Mouse (Mus musculus) CH12.LX (cell line): ENCODE data around the gene Ccdc167.

ENCODE experiments used
- CTCF ChIP-seq, 2 experiments: IDR thresholded peaks in 1 of 2; conservative IDR thresholded peaks in 1 of 2; 2 replicates each; pipeline ENCODE4 v1.5.1; 2011 to 2012; ENCODE audit warnings: low read depth in 2 of 2, low read length in 2 of 2, improper control_type of control experiment in 1 of 2, inconsistent platforms in 1 of 2, mild to moderate bottlenecking in 1 of 2, moderate library complexity in 1 of 2
- E2F4 ChIP-seq: IDR thresholded peaks from 2 replicates; pipeline ENCODE4 v1.6.1; 2011; ENCODE audit warnings: low read depth, low read length, improper control_type of control experiment; ENCODE audit not compliant: insufficient replicate concordance
- EP300 ChIP-seq: IDR thresholded peaks from 2 replicates; pipeline ENCODE4 v1.6.1; 2011; ENCODE audit warnings: low read length, improper control_type of control experiment
- GABPA ChIP-seq: IDR thresholded peaks from 2 replicates; pipeline ENCODE4 v1.6.1; 2012; ENCODE audit warnings: low read depth, low read length, improper control_type of control experiment, inconsistent platforms; ENCODE audit not compliant: insufficient replicate concordance
- IRF4 ChIP-seq: IDR thresholded peaks from 2 replicates; pipeline ENCODE4 v1.6.1; 2014; ENCODE audit warnings: low read depth, mild to moderate bottlenecking, inconsistent platforms, low read length, improper control_type of control experiment
- KAT2A ChIP-seq: IDR thresholded peaks from 2 replicates; pipeline ENCODE4 v1.6.1; 2012; ENCODE audit warnings: low read length, improper control_type of control experiment, inconsistent platforms; ENCODE audit not compliant: insufficient replicate concordance
- MAX ChIP-seq: IDR thresholded peaks from 2 replicates; pipeline ENCODE4 v1.6.1; 2011; ENCODE audit warnings: low read length, improper control_type of control experiment
- MAZ ChIP-seq: IDR thresholded peaks from 2 replicates; pipeline ENCODE4 v1.6.1; 2012; ENCODE audit warnings: low read depth, mild to moderate bottlenecking, inconsistent platforms, low read length, improper control_type of control experiment, moderate library complexity
- MXI1 ChIP-seq: IDR thresholded peaks from 2 replicates; pipeline ENCODE4 v1.6.1; 2011; ENCODE audit warnings: mild to moderate bottlenecking, low read depth, low read length, improper control_type of control experiment
- MYC ChIP-seq: IDR thresholded peaks from 2 replicates; pipeline ENCODE4 v1.6.1; 2011; ENCODE audit warnings: low read depth, mild to moderate bottlenecking, improper control_type of control experiment, low read length
- POLR2A ChIP-seq: IDR thresholded peaks from 2 replicates; pipeline ENCODE4 v1.6.1; 2011; ENCODE audit warnings: low read depth, mild to moderate bottlenecking, improper control_type of control experiment, low read length
- RCOR1 ChIP-seq: conservative IDR thresholded peaks from 2 replicates; pipeline ENCODE4 v1.6.1; 2012; ENCODE audit warnings: low read depth, mild to moderate bottlenecking, inconsistent platforms, low read length, improper control_type of control experiment
- ZC3H11A ChIP-seq: IDR thresholded peaks from 2 replicates; pipeline ENCODE4 v1.6.1; 2012; ENCODE audit warnings: low read depth, mild to moderate bottlenecking, inconsistent platforms, low read length, improper control_type of control experiment
- ZMIZ1 ChIP-seq: IDR thresholded peaks from 2 replicates; pipeline ENCODE4 v1.6.1; 2012; ENCODE audit warnings: low read depth, mild to moderate bottlenecking, inconsistent platforms, low read length, improper control_type of control experiment

GRCm38 (mm10) chr17:29747466-29747865 is 30.6 kb upstream of the Ccdc167 start:
- TF ChIP-seq POLR2A (no peak), GABPA (no peak), ZC3H11A (no peak), RCOR1 (no peak), CTCF (conservative IDR thresholded peaks at IDR 0.05 in 1 of 2, IDR thresholded peaks at IDR 0.05 in 1 of 2; ENCODE audit: low read depth in 2 of 2, low read length in 2 of 2) (no peak), KAT2A (no peak), MAZ (no peak), MAX (no peak), E2F4 (no peak), MYC (no peak), MXI1 (no peak), EP300 (no peak), ZMIZ1 (no peak), IRF4 (no peak)
